Mouse (Mus musculus) ovary, adult 18-20 months (tissue): ENCODE measurements at regions not wholly inside any gene's neighbourhood (a gene's known extent, or its start where the extent isn't known, plus 50 kb on each side); places are given as distances from the start of the nearest gene placed in this dataset.

ENCODE experiments used
- DNase-seq: peaks from one replicate; pipeline ENCODE4 v3.0.0; 2022; ENCODE audit warnings: low spot score, mixed read lengths

DNA sequence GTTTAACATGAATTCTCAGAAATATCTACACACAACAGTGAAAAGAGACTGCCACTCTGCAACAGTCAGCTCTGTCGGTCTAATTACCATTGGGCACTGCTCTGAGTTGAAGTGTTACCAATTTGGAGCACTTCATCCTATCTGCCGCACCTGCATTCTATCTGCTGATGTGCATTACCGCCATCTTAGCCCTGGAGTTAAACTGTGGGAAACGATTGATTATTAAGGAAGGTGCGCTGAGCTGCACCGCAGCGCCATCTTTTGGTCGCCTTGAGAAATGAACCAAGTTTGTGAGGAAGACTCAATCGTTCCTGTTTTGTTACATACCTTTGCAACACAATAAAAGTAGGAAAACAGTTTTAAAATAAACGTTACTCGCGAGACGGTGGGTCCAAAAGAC is 110.5 kb downstream of the Rergl start:
- DNase-seq, result no peak

DNA sequence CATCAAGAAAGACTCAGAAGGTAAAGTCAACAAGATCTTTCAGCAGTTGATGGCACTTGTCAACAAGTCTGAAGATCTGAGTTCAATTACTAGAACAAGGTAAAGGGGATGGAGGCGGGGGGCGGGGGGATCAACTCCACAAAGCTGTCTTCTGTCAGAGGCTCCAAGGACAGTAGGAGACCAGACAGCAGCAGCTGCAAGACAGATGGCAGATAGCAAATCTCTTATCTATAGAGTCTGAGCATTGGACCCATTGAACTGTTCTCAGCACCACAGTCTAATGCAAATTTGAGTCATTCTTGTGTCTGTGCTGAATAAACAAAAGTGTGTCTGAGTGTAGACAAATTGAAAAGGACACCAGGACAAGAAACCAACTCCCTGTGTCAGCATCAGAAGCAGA is 150.8 kb downstream of the Rergl start:
- no peak for DNase-seq

DNA sequence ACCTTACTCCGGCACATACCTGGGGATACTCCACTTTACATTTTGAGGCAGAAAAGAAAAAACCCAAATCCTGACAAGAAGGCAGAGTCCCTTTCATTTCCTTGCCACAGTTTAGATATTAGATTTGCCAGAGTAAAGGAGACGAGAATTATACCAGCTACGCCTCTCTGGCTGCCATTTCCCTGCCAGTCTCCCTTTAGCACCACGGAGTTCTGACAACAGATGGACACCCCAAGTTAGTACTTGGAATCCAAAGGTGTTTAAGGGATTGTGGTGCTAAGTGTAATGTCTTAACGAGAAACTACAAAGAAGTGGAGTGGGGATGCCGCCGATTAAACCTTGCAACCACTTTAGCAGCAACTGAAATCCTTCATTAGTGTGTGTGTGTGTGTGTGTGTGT is 176.6 kb downstream of the Rergl start:
- DNase-seq, result no peak

DNA sequence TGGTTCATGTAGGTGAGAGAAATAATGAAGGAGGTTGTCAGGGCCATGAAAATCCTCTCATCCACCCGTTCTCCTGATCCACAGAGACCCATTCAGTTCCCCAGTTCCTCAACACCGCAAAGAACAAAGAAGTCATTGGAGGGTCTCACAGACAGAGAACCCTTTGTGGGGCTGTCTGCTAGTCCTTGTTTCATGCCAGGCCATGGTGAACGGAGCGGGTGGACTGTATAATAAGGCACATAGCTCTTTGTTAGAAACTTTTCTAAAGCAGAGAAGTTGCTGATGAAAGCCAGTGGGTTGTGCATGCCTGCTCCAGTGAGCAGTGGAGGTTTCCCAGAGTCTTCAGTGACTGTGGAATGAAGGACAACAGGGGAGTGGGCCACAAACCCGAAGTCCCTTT is 194.1 kb downstream of the Rergl start:
- DNase-seq, result no peak

DNA sequence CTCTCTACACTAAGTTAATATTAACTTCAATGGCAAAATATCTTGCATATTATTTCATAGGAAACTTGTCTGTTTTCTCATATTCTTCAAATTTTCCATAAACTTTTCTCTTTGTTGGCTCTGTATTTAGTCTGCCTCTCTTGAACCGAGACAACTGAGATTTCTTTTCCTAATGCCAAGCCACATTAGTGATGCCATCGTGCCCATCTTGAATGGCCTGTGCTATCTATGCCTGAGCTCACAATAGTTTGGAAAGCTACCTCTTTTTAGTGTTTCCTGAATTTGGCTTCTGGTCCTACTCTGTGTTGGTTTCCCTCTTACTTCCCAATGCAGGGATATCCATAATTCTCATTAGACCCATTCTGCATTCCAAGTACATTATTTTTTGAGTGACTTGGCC is 197.5 kb downstream of the Rergl start:
- DNase-seq, result no peak

DNA sequence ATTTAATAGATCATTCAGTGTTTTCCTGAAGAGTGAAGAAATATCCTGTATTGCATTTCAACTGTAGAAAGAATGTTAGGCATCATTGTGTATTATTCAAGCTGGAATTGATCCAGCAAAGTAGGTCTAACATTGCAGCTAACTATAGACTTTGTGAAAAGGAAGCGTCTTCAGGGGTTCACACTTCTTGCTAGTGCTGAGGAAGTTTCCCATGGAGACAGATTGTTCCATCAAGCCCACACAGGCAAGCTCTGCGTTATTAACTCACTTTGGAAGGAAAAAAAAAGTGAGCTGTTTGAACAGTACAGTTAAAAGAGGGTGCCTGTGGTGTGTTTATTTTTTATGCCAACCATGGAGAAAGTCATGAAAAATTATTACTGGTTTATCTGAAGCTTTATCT is 206.1 kb downstream of the Rergl start:
- no peak for DNase-seq

DNA sequence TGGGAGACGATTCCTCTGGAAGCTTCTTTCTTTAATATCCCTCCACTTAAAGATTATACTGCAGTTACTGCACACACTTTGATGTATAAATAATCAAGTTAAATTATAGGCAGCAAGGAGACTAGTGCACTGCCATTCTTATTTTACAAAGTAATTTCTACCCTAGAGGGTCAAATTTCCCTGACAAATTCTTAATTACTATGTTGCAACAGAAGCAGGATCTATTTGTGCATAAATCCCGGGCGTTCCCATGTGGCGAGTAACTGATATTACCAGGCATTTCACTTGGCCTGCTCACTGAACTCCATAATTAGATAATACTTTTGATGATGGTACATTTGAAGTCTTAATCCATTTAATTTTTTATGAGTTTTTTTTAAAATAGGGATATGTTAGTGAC is 222.7 kb downstream of the Rergl start:
- DNase-seq, result no peak

DNA sequence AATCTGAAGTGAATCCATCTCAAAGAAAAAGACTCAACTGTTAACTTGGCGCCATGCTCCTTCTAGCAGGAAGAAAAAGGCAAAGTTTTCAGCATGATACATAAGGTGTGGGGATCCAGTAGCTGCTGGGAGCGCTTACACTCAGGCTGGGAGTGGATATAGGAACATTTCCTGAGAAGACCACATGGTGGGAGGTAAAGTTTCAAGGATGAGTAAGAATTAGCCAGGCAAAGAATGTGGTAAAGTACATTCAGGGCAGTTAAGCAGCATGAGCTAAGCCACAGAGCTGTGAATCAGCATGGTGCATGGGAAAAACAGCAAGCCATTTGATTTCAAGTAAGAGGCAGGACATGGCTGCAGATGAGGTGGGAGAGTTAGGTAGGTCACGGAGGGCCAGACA is 226.3 kb downstream of the Rergl start:
- DNase-seq, result no peak

DNA sequence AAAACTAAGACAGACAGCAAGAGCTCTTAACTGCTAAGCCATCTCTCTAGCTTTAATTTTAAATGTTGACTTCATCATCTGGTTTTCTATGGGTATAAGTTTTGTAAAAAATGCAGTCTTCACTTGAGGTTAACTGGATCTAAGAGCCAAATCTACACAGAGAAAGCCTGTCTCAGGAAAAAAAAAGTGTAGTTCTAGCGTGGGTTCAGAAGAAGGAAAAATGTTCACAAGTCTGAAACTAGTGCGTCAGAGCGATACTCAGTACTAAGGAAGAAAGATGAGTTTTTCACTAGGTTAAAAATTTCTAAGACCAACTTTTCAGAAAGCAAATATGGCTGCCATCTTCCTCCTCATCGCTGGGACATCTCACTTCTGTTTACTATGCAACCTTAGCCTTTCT is 248.1 kb downstream of the Rergl start:
- no peak for DNase-seq

DNA sequence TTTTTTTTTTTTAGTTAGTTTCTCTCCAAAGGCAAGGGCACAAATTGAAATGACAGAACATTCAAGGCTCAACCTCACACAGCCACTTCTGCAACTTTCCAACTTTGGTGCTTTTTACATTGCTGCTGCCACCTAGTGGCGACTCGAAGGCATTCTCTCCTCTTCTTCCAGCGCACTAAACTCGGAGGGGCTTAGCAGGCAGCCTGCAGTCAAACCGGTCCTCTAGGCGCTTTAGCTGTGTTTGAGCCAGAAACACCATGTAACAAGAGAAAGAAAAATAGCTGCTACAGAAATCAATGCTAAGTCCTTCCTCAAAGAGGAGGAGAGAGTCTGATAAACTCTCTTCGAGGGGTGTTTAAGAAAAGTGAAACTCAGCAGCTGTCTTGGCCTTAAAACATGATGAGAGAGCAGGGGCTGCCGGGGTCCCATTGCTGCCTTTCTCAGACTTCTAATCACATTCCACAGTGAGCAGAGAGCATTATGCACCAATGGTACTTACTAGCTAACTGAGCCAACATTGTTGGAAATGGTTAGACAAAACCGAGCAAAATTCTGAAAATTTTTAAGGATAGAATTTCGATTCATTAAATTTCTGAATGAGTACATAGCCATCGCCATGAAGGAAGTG is 252.7 kb downstream of the Rergl start:
- peak; percentile 9 for DNase-seq

DNA sequence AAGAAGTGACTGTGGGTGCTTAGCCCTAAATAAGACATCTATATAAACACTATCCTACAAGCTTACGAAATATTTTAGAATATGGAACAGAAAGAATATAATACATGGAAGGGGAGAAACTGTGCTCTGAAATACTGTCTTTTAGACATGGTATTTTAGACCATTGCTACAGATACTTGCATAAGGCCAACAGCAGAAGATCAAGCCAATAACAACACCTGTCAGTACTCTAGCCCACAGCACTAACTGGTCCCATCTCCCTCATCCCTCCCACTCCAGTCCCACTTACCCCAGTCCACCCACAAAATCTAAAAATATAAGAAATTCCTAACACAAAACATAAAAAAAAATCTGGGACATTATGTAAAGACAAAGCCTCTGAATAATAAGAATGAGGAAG is 275.6 kb downstream of the Rergl start:
- no peak for DNase-seq

DNA sequence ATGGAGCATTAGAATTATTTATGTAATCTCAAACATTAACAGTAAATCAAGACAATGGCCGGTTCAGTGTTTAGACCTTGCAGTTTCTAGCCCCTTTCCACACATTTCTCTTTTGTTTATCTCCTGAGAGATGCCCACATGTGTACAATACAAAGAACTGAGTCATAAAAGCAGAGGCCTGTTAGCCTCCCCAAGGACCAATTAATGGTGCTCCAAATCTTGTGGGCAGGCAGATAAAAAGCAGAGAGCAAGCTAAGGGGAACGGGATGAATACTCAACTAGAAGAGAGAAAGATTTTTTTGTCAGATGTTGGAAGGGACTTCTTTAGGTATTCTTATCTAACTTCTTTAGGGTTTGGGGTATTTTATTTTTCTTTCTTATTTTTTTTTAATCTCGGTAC is 287.3 kb downstream of the Rergl start:
- no peak for DNase-seq

DNA sequence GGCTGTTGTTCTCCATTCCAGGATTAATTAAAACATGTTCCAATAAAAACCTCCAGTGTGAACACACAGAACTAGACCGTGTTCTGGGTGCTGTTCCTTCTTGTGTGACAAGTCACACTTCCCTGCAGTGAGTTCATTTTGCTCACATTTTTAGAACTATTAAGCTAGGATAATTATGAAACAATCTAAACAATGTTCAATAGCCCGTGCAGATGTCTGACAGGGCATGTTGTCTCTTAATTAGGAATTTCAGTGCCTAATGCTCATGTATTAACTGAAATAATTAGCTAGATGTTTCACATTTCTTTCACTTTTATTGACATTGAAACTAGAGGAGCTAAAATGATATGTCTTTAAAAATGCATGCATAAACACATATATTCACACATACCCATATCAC is 291.5 kb downstream of the Rergl start:
- DNase-seq, result no peak

DNA sequence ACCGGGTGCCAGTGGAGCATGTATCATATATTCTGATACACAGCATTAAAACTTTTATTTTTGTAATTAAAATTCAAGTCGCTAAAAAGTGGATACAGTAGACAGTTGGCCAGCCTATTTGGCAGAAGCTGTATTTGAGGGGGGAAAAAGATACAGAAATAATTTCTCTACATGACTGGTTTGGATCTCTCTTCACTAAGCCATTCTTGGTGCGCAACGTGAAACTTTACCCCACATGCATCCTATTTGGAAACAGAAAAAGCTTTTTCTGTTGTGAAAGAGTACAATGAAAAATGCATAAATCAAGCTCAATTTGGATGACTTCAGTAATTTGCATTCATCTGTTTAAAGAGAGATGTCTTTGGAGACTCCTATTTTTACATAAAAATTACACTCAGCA is 303.2 kb downstream of the Rergl start:
- no peak for DNase-seq

DNA sequence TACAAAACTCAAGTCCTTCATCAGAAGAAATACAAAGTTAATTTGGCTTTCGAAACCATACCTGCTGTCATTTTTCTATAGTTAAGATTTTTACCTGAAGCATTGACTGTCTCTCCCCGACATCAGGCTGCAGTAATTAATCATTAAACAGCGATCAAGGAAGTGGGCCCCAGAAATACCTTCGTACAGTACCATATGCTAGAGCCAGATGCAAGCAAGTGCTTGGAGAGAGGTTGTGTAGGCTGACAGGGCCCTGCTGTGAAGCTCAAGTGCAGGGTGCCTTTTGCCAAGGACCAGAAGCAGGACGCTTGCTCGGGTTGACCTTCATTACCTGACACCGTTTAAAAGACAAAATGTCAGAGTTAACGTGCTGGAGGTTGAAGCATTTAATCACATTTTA is 315.3 kb downstream of the Rergl start:
- DNase-seq, result no peak

DNA sequence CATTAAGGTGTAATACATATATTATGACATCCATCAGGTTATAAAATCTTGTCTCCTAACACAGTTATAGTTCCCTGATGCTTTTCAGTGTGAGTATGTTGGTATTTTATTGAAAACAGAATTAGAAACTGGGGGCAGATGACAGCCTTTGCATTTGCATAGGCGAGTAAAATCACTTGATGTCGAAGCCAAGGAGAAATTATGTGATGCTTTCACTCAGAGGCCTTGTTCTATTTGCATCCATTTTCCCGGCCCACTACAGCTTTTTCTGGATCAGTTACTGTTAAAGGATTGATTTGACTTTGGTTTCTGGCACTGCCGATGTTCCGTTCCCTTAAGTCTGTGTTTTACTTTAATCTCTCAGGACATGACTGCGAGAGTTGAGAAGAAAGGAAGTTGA is 341.4 kb downstream of the Rergl start:
- DNase-seq, result no peak

DNA sequence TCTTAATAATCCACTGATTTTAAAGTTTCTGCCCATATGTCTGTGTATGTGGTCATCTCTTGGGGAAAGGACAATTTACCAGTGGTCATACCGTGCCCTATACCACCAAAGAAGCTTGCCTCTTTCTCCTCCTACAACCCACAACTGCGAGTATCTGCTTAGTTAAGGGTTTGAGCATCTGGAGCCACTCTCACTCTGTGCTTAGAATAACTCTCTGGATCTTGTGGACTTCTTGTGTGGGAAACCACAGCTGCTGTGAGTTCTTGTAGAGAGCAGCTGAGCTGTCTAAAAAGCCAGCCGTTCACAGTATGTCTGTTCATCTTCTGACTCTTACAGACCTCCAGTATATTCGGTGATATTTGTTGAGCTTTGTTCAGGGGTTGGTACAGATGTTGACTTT is 342.0 kb downstream of the Rergl start:
- no peak for DNase-seq

DNA sequence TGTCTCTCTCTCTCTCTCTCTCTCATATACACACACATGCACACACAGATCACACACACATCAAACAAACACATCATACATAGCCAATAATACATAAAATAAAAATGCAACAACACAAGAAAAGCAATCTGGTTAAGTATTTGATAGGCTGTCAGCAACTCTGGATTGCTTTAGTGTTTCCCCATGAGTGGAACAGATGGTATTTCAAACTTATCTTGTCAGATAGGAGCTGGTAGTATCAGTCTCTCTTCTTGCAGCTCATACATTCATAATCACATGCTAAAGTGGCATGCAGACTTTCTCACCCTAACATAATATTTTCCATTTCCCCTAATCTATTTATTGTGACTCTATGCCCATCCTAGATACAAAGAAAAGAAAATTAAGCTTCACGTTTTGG is 347.0 kb downstream of the Rergl start:
- no peak for DNase-seq

DNA sequence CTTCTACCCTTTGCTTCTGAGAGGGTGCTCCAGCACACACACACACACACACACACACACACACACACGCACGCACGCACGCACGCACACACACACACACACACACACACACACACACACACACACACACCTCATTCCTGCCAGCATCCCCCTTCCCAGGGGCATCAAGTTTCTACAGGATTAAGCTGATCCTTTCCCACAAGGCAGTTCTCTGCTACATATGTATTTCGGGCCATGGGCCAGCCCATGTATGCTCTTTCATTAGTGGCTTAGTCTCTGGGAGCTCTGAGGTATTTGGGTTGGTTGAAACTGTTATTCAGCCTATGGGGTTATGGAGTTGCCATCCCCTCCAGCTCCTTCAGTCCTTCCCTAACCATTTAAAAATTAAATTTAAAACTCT is 366.1 kb downstream of the Rergl start:
- DNase-seq, result no peak

DNA sequence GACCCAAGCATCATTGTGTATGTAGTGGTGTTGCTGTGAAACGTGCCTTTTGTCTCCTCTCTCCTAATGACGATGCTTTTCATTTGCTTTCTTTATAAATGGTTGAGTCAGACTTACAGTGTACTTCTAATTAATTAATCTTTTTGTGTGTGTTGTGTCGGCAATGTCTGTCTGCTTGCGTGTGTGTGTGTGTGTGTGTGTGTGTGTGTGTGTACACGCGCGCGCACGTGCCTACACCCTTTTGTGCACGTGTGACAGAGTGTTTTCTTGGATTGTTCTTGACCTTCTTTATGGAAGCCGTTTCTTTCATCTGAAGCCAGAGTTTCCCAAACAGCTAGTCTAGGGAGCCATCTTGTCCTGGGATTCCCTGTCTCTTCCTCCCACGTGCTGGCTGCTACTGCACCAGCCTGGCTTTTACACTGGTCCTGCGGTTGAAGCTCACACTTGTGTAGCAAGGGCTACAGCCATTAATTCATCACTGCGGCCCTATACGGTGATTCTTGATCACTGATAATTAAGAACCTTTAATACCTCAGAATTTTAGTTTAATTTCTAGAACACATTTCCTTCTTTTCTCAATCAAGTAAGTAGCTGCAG is 369.6 kb downstream of the Rergl start:
- no peak for DNase-seq

DNA sequence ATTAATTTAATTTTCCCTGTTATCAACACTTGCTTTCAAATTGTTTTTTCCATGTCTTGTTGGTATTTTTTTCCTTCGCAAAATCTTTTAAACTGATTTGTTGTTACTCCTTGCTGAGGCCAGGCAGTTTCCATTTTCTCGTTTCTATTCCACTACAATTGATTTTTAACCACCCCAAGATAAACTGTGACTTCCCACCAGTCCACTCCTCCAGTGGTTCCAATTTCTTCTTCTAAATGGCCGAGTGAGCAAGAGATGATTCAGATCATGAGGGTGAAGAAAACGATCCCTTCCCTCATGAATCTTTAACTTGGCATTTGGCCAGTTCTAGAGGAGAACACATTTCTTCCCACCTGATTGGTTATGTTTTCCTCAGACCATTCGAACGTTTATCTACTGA is 393.5 kb downstream of the Rergl start:
- DNase-seq, result no peak

DNA sequence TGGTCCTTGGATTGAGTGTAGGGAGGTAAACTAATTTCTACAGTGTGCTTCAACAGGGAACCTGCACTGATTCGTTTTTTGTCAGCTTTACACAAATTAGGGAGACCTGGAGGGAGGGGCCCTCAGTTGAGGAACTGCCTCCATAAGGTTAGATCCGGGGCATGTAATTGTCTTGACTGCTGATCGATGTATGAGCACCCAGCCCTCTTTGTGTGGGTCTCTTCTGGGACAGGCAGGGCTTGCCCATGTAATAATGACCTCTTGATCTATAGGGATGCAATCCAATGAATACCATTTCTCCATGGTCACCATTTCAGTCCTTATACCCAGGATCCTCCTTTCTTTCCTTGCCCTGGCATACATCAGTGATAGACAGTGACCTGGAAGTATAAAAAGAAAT is 398.4 kb downstream of the Rergl start:
- no peak for DNase-seq

DNA sequence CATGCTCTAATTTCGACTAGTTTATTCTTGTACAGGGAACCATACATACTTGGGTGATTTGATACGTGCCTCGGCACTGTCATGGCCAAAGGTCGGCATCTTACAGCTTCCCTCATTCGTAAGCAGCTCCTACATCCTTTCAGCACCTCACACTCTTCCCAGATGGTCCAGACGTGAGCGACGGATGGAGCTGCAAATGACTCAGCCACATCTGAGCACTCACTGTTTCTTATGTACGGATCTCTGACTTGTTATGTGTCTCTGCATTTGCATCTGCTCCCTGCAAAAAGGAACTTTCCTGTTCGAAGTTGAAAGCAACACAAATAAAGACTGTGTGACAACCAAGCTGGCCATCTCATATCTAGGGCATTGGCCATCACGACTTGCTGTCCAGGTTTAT is 402.5 kb downstream of the Rergl start:
- DNase-seq, result no peak

DNA sequence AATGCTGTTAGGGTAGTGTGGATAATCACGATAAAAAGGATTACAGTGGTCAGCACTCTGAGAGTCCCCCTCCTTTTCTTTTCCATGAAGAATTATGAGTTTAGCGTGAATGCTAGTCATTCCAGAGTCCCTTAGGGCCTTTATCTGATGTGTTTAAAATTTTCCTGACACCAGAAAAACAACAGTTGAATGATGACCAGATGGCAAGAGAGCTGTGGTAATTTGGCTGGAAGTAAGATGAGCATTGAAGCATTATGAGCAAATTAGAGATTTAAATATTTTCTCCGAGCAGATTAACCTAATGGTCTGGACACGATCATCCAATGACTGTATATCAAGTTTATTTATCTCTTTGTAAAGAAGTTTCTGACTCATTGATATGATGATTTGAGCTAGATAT is 417.1 kb upstream of the Igbp1b start:
- no peak for DNase-seq

DNA sequence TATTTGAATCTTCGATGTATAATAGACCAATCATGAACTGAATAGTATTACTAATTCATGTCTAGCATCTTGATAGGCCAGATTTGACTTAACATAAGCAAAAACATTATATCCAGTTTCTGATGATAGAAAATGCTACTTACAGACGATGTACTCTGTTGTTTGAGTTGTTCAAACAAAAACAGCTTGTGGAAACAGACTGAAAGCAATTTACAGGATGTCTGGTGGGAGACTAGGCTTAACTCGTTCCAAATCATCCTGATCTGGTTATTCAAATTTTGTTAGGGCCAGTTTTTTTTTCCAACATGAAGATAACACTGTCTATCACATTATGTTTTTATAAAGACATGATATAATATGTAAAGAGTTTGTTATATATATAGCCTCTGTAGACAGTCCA is 369.4 kb upstream of the Igbp1b start:
- DNase-seq, result no peak
